Mouse (Mus musculus) duodenum, adult 2 months (tissue): ENCODE measurements around the gene Zfp551. TPM values are rescaled to one million over a fixed set of nuclear protein-coding genes. Genes with fewer than 3 reads are reported as not detected.

Experiments
- polyA plus RNA-seq: library from polyadenylated mRNA; depleted of rRNA; stranded (reverse); fragments of >200 nt; gene quantifications from 2 replicates; pipeline ENCODE4 v1.2.3, GENCODE M21; 2012; ENCODE audit warnings: low replicate concordance; rRNA removed

Zfp551 gene
- polyA plus RNA-seq, result 0.08 and 0.48 TPM in 2 replicates

GRCm38 (mm10) chr7:12422245-12422849 is at the start of gene Zfp551:
Gene Zfp551 (minus strand): TSS chr7:12422751.

GRCm38 (mm10) chr7:12369173-12369572 is 53.4 kb downstream of the Zfp551 start, which contains the start of gene Vmn1r84:
Gene Vmn1r84 (minus strand): TSS chr7:12369273.

Other genes starting within 250 kb of the Zfp551 start
- gene Vmn1r80, start 233.5 kb downstream of the Zfp551 start, polyA plus RNA-seq, result not detected in 2 replicates
- gene Vmn1r81, start 154.5 kb downstream of the Zfp551 start, polyA plus RNA-seq, result not detected in 2 replicates
- not detected in 2 replicates for gene Vmn1r82, start 122.3 kb downstream of the Zfp551 start, polyA plus RNA-seq
- gene Vmn1r83, start 93.3 kb downstream of the Zfp551 start, polyA plus RNA-seq, result not detected in 2 replicates
- not detected in 2 replicates for gene Vmn1r84, start 53.5 kb downstream of the Zfp551 start, polyA plus RNA-seq
- gene Zfp606, start 55.5 kb upstream of the Zfp551 start, polyA plus RNA-seq, result 1.0 and 2.1 TPM in 2 replicates
- not detected in 2 replicates for gene 2900092C05Rik, start 89.8 kb upstream of the Zfp551 start, polyA plus RNA-seq
- under 0.01 TPM in 1 of 2 replicates, not detected in the other for gene Vmn2r53, start 186.0 kb upstream of the Zfp551 start, polyA plus RNA-seq
- gene Vmn2r54, start 217.6 kb upstream of the Zfp551 start, polyA plus RNA-seq, result not detected in 2 replicates